Mouse (Mus musculus): ENCODE measurements around the gene Son. TPM values are rescaled to one million over a fixed set of nuclear protein-coding genes. Genes with fewer than 3 reads are reported as not detected.

Gene Son
- total and polyA plus RNA-seq, 3 experiments: 93.6 to 182 (median 157) TPM

GRCm38 (mm10) chr16:91646681-91647419 is 456 bp upstream of the Son start, which contains the start of gene Gart:
Gene Gart (minus strand): TSS chr16:91646952.
- Histone ChIP-seq H3K4me1 (ENCODE audit: control insufficient read depth in 1 of 2, insufficient read depth in 2 of 2, low read length in 2 of 2) (peaks cover 5 to 11% of the 10 kb centered on the region in 2 experiments; a peak in 3 of 4 replicates), H3K27me3 (ENCODE audit: control insufficient read depth in 1 of 2, insufficient read depth in 2 of 2, low read length in 2 of 2) (no peaks in the 10 kb centered on the region), H3K9me3 (replicated peaks; ENCODE audit: insufficient read depth, low read length) (no peaks in the 10 kb centered on the region), H3K36me3 (ENCODE audit: control insufficient read depth in 1 of 2, insufficient read depth in 2 of 2, low read length in 2 of 2) (peaks cover 12 to 35% of the 10 kb centered on the region in 2 experiments), H3K27ac (ENCODE audit: control insufficient read depth, low read depth, low read length) (peak within 1 kb of the TSS; percentile 97), H3K4me3 (ENCODE audit: control insufficient read depth in 1 of 2, insufficient read depth in 1 of 2, low read depth in 2 of 2, low read length in 2 of 2) (peak within 1 kb of the TSS; percentile 95 to 99), H3K9ac (ENCODE audit: control insufficient read depth, low read depth, low read length, poor library complexity, severe bottlenecking) (peak within 1 kb of the TSS; percentile 100), H3K79me2 (ENCODE audit: control insufficient read depth, insufficient read depth, low read length, poor library complexity) (peaks cover 80% of the 10 kb centered on the region)
- DNase-seq (ENCODE audit: low read depth, low spot score): peak; percentile 94
- TF ChIP-seq MAZ (IDR thresholded peaks at IDR 0.05; ENCODE audit: low read depth, low read length): no peak; the same call in 1 of the 2 replicates
- peak; percentile 86 for TF ChIP-seq MAX (IDR thresholded peaks at IDR 0.05; ENCODE audit: low read length)
- peak; percentile 90 for TF ChIP-seq NELFE (IDR thresholded peaks at IDR 0.05; ENCODE audit: low read depth, low read length)
- TF ChIP-seq TCF12 (IDR thresholded peaks at IDR 0.05; ENCODE audit: low read depth, low read length): peak; percentile 47
- TF ChIP-seq SIN3A (IDR thresholded peaks at IDR 0.05; ENCODE audit: low read length): peak; percentile 45
- peak; percentile 69 for TF ChIP-seq HCFC1 (IDR thresholded peaks at IDR 0.05; ENCODE audit: low read depth, low read length)
- TF ChIP-seq EP300 (IDR thresholded peaks at IDR 0.05; ENCODE audit: low read depth in 1 of 2, low read length in 2 of 2): no peak
- peak; percentile 92 for TF ChIP-seq ZMIZ1 (IDR thresholded peaks at IDR 0.05; ENCODE audit: low read depth, low read length)
- no peak for TF ChIP-seq ZC3H11A (IDR thresholded peaks at IDR 0.05; ENCODE audit: low read depth, low read length)
- no peak for TF ChIP-seq UBTF (IDR thresholded peaks at IDR 0.05; ENCODE audit: borderline replicate concordance, insufficient read depth, low read depth, low read length)
- no peak for TF ChIP-seq GABPA (IDR thresholded peaks at IDR 0.05; ENCODE audit: low read depth, low read length)
- TF ChIP-seq CTCF (IDR thresholded peaks at IDR 0.05 in 2 of 3, conservative IDR thresholded peaks at IDR 0.05 in 1 of 3; ENCODE audit: control insufficient read depth in 1 of 3, insufficient read depth in 1 of 3, low read depth in 2 of 3, low read length in 3 of 3, poor library complexity in 1 of 3, severe bottlenecking in 1 of 3): no peak
- TF ChIP-seq USF1 (IDR thresholded peaks at IDR 0.05; ENCODE audit: low read depth, low read length): peak; percentile 44; the same call in 1 of the 2 replicates
- no peak for TF ChIP-seq MEF2A (IDR thresholded peaks at IDR 0.05; ENCODE audit: extremely low read depth, insufficient replicate concordance, low read depth, low read length, poor library complexity, severe bottlenecking)
- TF ChIP-seq MAFK (IDR thresholded peaks at IDR 0.05; ENCODE audit: borderline replicate concordance, low read depth, low read length): no peak
- TF ChIP-seq CHD2 (IDR thresholded peaks at IDR 0.05; ENCODE audit: low read length): no peak
- 0 out of 2 replicates have a peak, but pooled peaks have one; percentile 31 for TF ChIP-seq CHD1 (IDR thresholded peaks at IDR 0.05; ENCODE audit: low read depth, low read length)
- TF ChIP-seq ELF1 (IDR thresholded peaks at IDR 0.05; ENCODE audit: low read depth, low read length): peak; percentile 30; the same call in 1 of the 2 replicates
- TF ChIP-seq NRF1 (IDR thresholded peaks at IDR 0.05; ENCODE audit: insufficient read depth, low read depth, low read length, poor library complexity, severe bottlenecking): no peak
- no peak for TF ChIP-seq GATA1 (IDR thresholded peaks at IDR 0.05; ENCODE audit: low read depth, low read length)
- no peak; the same call in 1 of the 2 replicates for TF ChIP-seq KAT2A (conservative IDR thresholded peaks at IDR 0.05; ENCODE audit: low read depth, low read length)
- TF ChIP-seq RCOR1 (IDR thresholded peaks at IDR 0.05; ENCODE audit: low read depth, low read length): no peak
- TF ChIP-seq E2F4 (IDR thresholded peaks at IDR 0.05; ENCODE audit: borderline replicate concordance, low read depth, low read length): no peak
- TF ChIP-seq MXI1 (IDR thresholded peaks at IDR 0.05; ENCODE audit: low read depth, low read length): peak; percentile 64; the same call in 1 of the 2 replicates
- no peak for TF ChIP-seq MYB (IDR thresholded peaks at IDR 0.05; ENCODE audit: low read depth, low read length)
- no peak for TF ChIP-seq ZKSCAN1 (IDR thresholded peaks at IDR 0.05; ENCODE audit: low read depth, low read length)
- TF ChIP-seq USF2 (IDR thresholded peaks at IDR 0.05; ENCODE audit: borderline replicate concordance in 1 of 2, insufficient read depth in 1 of 2, low read depth in 1 of 2, low read length in 2 of 2): no peak
- peak; percentile 92 for TF ChIP-seq POLR2AphosphoS2 (IDR thresholded peaks at IDR 0.05; ENCODE audit: low read length)
- no peak for TF ChIP-seq SMC3 (IDR thresholded peaks at IDR 0.05; ENCODE audit: low read depth, low read length)
- no peak for TF ChIP-seq RAD21 (IDR thresholded peaks at IDR 0.05; ENCODE audit: low read depth, low read length)
- no peak for TF ChIP-seq JUND (IDR thresholded peaks at IDR 0.05; ENCODE audit: low read depth, low read length)
- no peak for TF ChIP-seq POLR2AphosphoS5 (IDR thresholded peaks at IDR 0.05; ENCODE audit: borderline replicate concordance, low read depth, low read length)
- TF ChIP-seq ETS1 (IDR thresholded peaks at IDR 0.05; ENCODE audit: low read depth, low read length): 0 out of 2 replicates have a peak, but pooled peaks have one; percentile 46
- TF ChIP-seq POLR2A (IDR thresholded peaks at IDR 0.05; ENCODE audit: control insufficient read depth in 1 of 2, insufficient read depth in 1 of 2, low read depth in 1 of 2, low read length in 2 of 2, poor library complexity in 1 of 2): peak; percentile 93 to 97
- no peak for TF ChIP-seq TAL1 (IDR thresholded peaks at IDR 0.05; ENCODE audit: low read length)
- TF ChIP-seq BHLHE40 (IDR thresholded peaks at IDR 0.05; ENCODE audit: borderline replicate concordance, low read depth, low read length): no peak

Data from MEL (cell line).